Mouse (Mus musculus) heart, postnatal 14 days (tissue): ENCODE results near the gene Olfr364-ps1. TPM values are rescaled to one million over a fixed set of nuclear protein-coding genes. Genes with fewer than 3 reads are reported as not detected.

Experiments used
- DNase-seq, 2 experiments: peaks; one replicate each; pipeline ENCODE4 v3.0.0; 2021 to 2022
- intact Hi-C: fragments of 180-260 bp; cut with DNase I; formaldehyde crosslinking; loops from one replicate; pipeline ENCODE4 v1.15.1; 2025
- long read RNA-seq, 2 experiments: library from polyadenylated mRNA; stranded (forward); transcript quantifications; one replicate each; pipeline ENCODE4 v2.0.0; 2021
- total RNA-seq, 2 experiments: library from RNA; stranded (reverse); gene quantifications; 2 replicates each; pipeline ENCODE4 v1.2.3; 2021

Gene Olfr364-ps1
- total RNA-seq, result not detected
- long read RNA-seq, experiment 1, result 0 reads
- long read RNA-seq, experiment 2, result 0 reads

DNA sequence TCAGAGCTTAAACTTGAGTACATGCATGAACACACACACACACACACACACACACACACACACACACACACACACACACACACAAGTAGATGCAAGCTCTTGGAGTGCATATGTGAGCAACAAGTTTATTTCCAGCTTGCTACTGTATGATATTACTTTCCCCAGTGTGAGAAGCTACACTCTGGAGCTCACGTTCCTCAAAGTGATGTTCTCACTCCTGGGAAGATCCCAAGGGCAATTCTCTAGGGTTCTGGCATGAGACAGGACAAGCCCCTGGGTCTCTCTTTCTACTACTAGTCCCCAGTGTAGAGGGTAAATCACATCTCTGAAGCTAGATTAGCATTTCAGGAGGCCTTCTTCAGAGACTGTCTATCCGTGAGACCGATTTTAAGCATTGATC is at the start of gene Olfr364-ps1:
TSS of gene Olfr364-ps1 (plus strand) at position 301 of the 400 bp plus-strand sequence.
- no peak for DNase-seq
- intact Hi-C loops, result no loop called here

DNA sequence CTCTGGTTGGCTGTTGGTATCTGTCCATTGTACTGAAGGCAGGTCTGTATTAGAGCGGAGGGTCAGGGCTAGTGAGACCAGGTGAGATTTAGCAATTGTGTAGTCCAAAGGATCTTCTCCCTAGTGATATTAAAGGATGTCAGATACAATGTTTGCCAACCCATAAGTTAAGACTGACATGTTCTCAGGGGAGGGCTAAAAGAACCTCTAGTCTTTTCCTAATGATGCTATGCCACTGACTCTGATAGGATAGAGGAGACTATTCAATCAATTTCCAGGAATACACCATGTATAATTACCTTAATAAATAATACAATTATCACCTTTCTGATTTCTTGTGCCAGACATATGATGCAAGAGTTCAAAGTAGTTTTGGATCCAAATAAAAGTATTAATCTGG is 21.3 kb upstream of the Olfr364-ps1 start, which contains the start of gene Olfr362:
TSS of gene Olfr362 (minus strand) at position 101 of the 400 bp plus-strand sequence.
- DNase-seq, result no peak
- intact Hi-C loops, result no loop called here

DNA sequence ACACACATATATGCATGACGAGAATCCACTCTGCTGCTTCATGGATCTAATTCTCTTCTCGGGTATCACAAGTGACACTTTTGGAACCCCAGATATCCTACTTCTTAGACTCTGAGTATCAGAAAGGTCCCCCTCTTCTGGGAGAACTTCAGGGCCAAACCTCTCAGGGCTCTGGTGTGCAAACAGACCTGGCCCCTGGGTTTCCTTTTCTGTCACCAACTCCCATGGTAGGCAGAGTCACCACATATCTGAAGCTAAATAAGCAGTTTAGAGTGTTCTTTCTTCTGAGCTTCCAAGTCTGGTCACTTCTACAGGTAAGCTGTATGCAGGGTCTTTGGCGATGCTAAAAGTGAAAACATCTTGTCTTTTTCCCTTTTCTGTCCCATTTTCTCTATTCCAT is 48.8 kb downstream of the Olfr364-ps1 start, which contains the start of gene Olfr365:
TSS of gene Olfr365 (plus strand) at position 301 of the 400 bp plus-strand sequence.
- no peak for DNase-seq
- intact Hi-C loops, result no loop called here

Other genes with a start within 250 kb of the Olfr364-ps1 start
- not detected for gene Olfr353, start 246.4 kb upstream of the Olfr364-ps1 start, total RNA-seq
- not detected for gene Olfr354, start 233.6 kb upstream of the Olfr364-ps1 start, total RNA-seq
- gene Olfr355, start 210.4 kb upstream of the Olfr364-ps1 start, total RNA-seq, result not detected
- gene Olfr356, start 202.2 kb upstream of the Olfr364-ps1 start, total RNA-seq, result not detected
- gene Olfr357, start 145.5 kb upstream of the Olfr364-ps1 start, total RNA-seq, result not detected
- not detected for gene Olfr358, start 130.0 kb upstream of the Olfr364-ps1 start, total RNA-seq
- not detected for gene Olfr360, start 73.6 kb upstream of the Olfr364-ps1 start, total RNA-seq
- not detected for gene Olfr361, start 50.0 kb upstream of the Olfr364-ps1 start, total RNA-seq
- not detected for gene Olfr362, start 21.4 kb upstream of the Olfr364-ps1 start, total RNA-seq
- gene Olfr365, start 48.9 kb downstream of the Olfr364-ps1 start, total RNA-seq, result not detected
- gene Olfr366, start 72.3 kb downstream of the Olfr364-ps1 start, total RNA-seq, result not detected
- not detected for gene Olfr368, start 187.2 kb downstream of the Olfr364-ps1 start, total RNA-seq
- gene Pdcl, start 220.0 kb downstream of the Olfr364-ps1 start, total RNA-seq, result 10 to 100 TPM; 24.6 to 26.9 TPM